Mouse (Mus musculus): ENCODE results near the gene Ankrd9.

DNA sequence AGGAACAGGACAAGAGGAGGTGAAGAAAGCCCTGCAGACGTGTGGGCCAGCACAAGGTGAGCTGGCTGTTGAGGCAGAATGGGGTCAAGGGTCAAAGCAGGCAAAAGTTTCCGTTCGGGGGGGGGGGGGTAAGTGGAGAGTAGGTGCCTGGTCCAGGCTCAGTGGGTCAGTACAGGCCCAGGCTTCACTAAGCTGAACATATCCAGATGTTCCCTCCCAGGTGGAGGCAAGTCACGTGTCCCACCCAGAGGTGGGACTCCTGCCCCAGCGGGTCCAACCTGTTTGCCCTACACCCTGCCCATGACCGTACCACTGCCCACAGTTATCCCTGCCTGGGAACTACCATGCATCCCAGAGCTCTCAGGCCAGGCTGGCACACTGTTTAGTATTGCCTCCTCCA, 27.0 kb upstream of the Ankrd9 start:
- TF ChIP-seq JUND (IDR thresholded peaks at IDR 0.05; ENCODE audit: low read depth, low read length) (no peak), POLR2A (IDR thresholded peaks at IDR 0.05; ENCODE audit: control insufficient read depth in 1 of 2, insufficient read depth in 1 of 2, low read depth in 1 of 2, low read length in 2 of 2, poor library complexity in 1 of 2) (no peak), HCFC1 (IDR thresholded peaks at IDR 0.05; ENCODE audit: low read depth, low read length) (no peak), CHD1 (IDR thresholded peaks at IDR 0.05; ENCODE audit: low read depth, low read length) (no peak), MXI1 (IDR thresholded peaks at IDR 0.05; ENCODE audit: low read depth, low read length) (no peak), CTCF (IDR thresholded peaks at IDR 0.05 in 2 of 3, conservative IDR thresholded peaks at IDR 0.05 in 1 of 3; ENCODE audit: control insufficient read depth in 1 of 3, insufficient read depth in 1 of 3, low read depth in 2 of 3, low read length in 3 of 3, poor library complexity in 1 of 3, severe bottlenecking in 1 of 3) (no peak), EP300 (IDR thresholded peaks at IDR 0.05; ENCODE audit: low read depth in 1 of 2, low read length in 2 of 2) (no peak), MAX (IDR thresholded peaks at IDR 0.05; ENCODE audit: low read length) (no peak)
